Mouse (Mus musculus): ENCODE data around the gene Lag3.
A peak's percentile ranks its signal among the peaks of the same experiment; 100 is the strongest.

Gene Lag3

GRCm38 (mm10) chr6:124919695-124920317, 8.3 kb upstream of the Lag3 start, which contains the start of gene Ptms:
Gene Ptms (minus strand): TSS chr6:124920103.
- DNase-seq (ENCODE audit: low read depth): no peak

GRCm38 (mm10) chr6:124918890-124919627, 7.6 kb upstream of the Lag3 start:
- DNase-seq (ENCODE audit: low read depth): no peak

GRCm38 (mm10) chr6:124918331-124918690, 6.8 kb upstream of the Lag3 start:
- no peak for DNase-seq (ENCODE audit: low read depth)

- no peak for DNase-seq (ENCODE audit: low read depth)
Measured at GRCm38 (mm10) chr6:124917518-124918330, 6.2 kb upstream of the Lag3 start.

- DNase-seq (ENCODE audit: low read depth): peak; percentile 64
Measured at GRCm38 (mm10) chr6:124916695-124917517, 5.4 kb upstream of the Lag3 start.

GRCm38 (mm10) chr6:124915942-124916694, 4.6 kb upstream of the Lag3 start:
- no peak for DNase-seq (ENCODE audit: low read depth)

GRCm38 (mm10) chr6:124915160-124915941, 3.8 kb upstream of the Lag3 start:
- no peak for DNase-seq (ENCODE audit: low read depth)

- DNase-seq (ENCODE audit: low read depth): no peak
Measured at GRCm38 (mm10) chr6:124914511-124914910, 3.0 kb upstream of the Lag3 start.

- no peak for DNase-seq (ENCODE audit: low read depth)
Measured at GRCm38 (mm10) chr6:124913721-124914285, 2.3 kb upstream of the Lag3 start.

- DNase-seq (ENCODE audit: low read depth): no peak
Measured at GRCm38 (mm10) chr6:124913214-124913613, 1.7 kb upstream of the Lag3 start.

- no peak for DNase-seq (ENCODE audit: low read depth)
Measured at GRCm38 (mm10) chr6:124910032-124910431, 1.5 kb downstream of the Lag3 start.

GRCm38 (mm10) chr6:124907767-124908166, 3.7 kb downstream of the Lag3 start:
- DNase-seq (ENCODE audit: low read depth): no peak

- DNase-seq (ENCODE audit: low read depth): no peak
Measured at GRCm38 (mm10) chr6:124904991-124905860, 6.3 kb downstream of the Lag3 start.

GRCm38 (mm10) chr6:124904161-124904981, 7.1 kb downstream of the Lag3 start:
- DNase-seq (ENCODE audit: low read depth): peak; percentile 70

- DNase-seq (ENCODE audit: low read depth): peak; percentile 88
Measured at GRCm38 (mm10) chr6:124903580-124904151, 7.8 kb downstream of the Lag3 start.

GRCm38 (mm10) chr6:124901851-124902250, 9.7 kb downstream of the Lag3 start:
- no peak for DNase-seq (ENCODE audit: low read depth)

- DNase-seq (ENCODE audit: low read depth): no peak
Measured at GRCm38 (mm10) chr6:124900801-124901480, 10.6 kb downstream of the Lag3 start.
